Mouse (Mus musculus): ENCODE measurements around the gene Adgrl4. TPM values are rescaled to one million over a fixed set of nuclear protein-coding genes. Genes with fewer than 3 reads are reported as not detected.
A peak's percentile ranks its signal among the peaks of the same experiment; 100 is the strongest.

Gene Adgrl4
- polyA plus RNA-seq (2014; fragmentation: Nextera tagmentation; extraction: Ambion mirVana) = 14.6 and 15.9 TPM in 2 replicates

GRCm38 (mm10) chr3:151437693-151438092 lies at the start of gene Adgrl4:
TSS of gene Adgrl4 (plus strand) at chr3:151437887.
- Histone ChIP-seq H3K36me3 (replicated peaks; ENCODE audit: control insufficient read depth, insufficient read depth) (no peaks in the 10 kb centered on the region), H3K27me3 (ENCODE audit: control insufficient read depth, insufficient read depth, low read length) (no peaks in the 10 kb centered on the region), H3K4me1 (replicated peaks; ENCODE audit: control insufficient read depth, insufficient read depth, low read length) (0 out of 2 replicates have a peak, but pooled peaks cover 5% of the 10 kb centered on the region), H3K9ac (peak within 1 kb of the TSS; percentile 41), H3K4me3 (replicated peaks; ENCODE audit: low read length) (peak within 1 kb of the TSS; percentile 19), H3K9me3 (ENCODE audit: control insufficient read depth, low read length) (no peaks in the 10 kb centered on the region), H3K27ac (no peak within 1 kb of the TSS), H3K4me2 (replicated peaks) (peak within 1 kb of the TSS; percentile 47)
- DNase-seq (ENCODE audit: low spot score) (no peak), ATAC-seq (ENCODE audit: low FRiP score) (peak; percentile 68; the same call in 1 of the 2 replicates)
- 3% methylated on average over 17 of the region's 17 CpGs for WGBS

GRCm38 (mm10) chr3:151390912-151391311 lies 46.8 kb upstream of the Adgrl4 start:
- Histone ChIP-seq H3K36me3 (replicated peaks; ENCODE audit: control insufficient read depth, insufficient read depth) (no peaks in the 10 kb centered on the region), H3K4me3 (replicated peaks; ENCODE audit: low read length) (no peak overlapping the region), H3K9ac (no peak overlapping the region), H3K4me1 (replicated peaks; ENCODE audit: control insufficient read depth, insufficient read depth, low read length) (no peaks in the 10 kb centered on the region), H3K9me3 (ENCODE audit: control insufficient read depth, low read length) (no peaks in the 10 kb centered on the region), H3K4me2 (replicated peaks) (no peak overlapping the region), H3K27ac (no peak overlapping the region), H3K27me3 (ENCODE audit: control insufficient read depth, insufficient read depth, low read length) (no peaks in the 10 kb centered on the region)
- ATAC-seq (ENCODE audit: low FRiP score) (no peak), DNase-seq (ENCODE audit: low spot score) (no peak)

- Histone ChIP-seq H3K9me3 (ENCODE audit: control insufficient read depth, low read length) (no peaks in the 10 kb centered on the region), H3K4me2 (replicated peaks) (no peak overlapping the region), H3K4me1 (replicated peaks; ENCODE audit: control insufficient read depth, insufficient read depth, low read length) (no peaks in the 10 kb centered on the region), H3K9ac (no peak overlapping the region), H3K27ac (no peak overlapping the region), H3K4me3 (replicated peaks; ENCODE audit: low read length) (no peak overlapping the region), H3K27me3 (ENCODE audit: control insufficient read depth, insufficient read depth, low read length) (no peaks in the 10 kb centered on the region), H3K36me3 (replicated peaks; ENCODE audit: control insufficient read depth, insufficient read depth) (no peaks in the 10 kb centered on the region)
- 86% methylated on average over 4 of the region's 4 CpGs for WGBS
- ATAC-seq (ENCODE audit: low FRiP score) (no peak), DNase-seq (ENCODE audit: low spot score) (no peak)
Observed at GRCm38 (mm10) chr3:151392891-151393290, 44.8 kb upstream of the Adgrl4 start.

- ATAC-seq (ENCODE audit: low FRiP score) = no peak
- WGBS = 93% methylated on average over 1 of the region's 1 CpGs
Observed at GRCm38 (mm10) chr3:151393330-151393729, 44.4 kb upstream of the Adgrl4 start.

GRCm38 (mm10) chr3:151399270-151399669 lies 38.4 kb upstream of the Adgrl4 start:
- ATAC-seq (ENCODE audit: low FRiP score) = peak; percentile 69
- no peak overlapping the region for H3K4me2 ChIP-seq (replicated peaks)
- no peaks in the 10 kb centered on the region for H3K27me3 ChIP-seq (ENCODE audit: control insufficient read depth, insufficient read depth, low read length)
- DNase-seq (ENCODE audit: low spot score) = no peak
- H3K4me3 ChIP-seq (replicated peaks; ENCODE audit: low read length) = no peak overlapping the region
- H3K4me1 ChIP-seq (replicated peaks; ENCODE audit: control insufficient read depth, insufficient read depth, low read length) = no peaks in the 10 kb centered on the region
- no peak overlapping the region for H3K9ac ChIP-seq
- 81% methylated on average over 1 of the region's 1 CpGs for WGBS
- no peaks in the 10 kb centered on the region for H3K9me3 ChIP-seq (ENCODE audit: control insufficient read depth, low read length)
- no peak overlapping the region for H3K27ac ChIP-seq
- no peaks in the 10 kb centered on the region for H3K36me3 ChIP-seq (replicated peaks; ENCODE audit: control insufficient read depth, insufficient read depth)

More at GRCm38 (mm10) chr3:151393330-151393729, 44.4 kb upstream of the Adgrl4 start:
- H3K36me3 ChIP-seq (replicated peaks; ENCODE audit: control insufficient read depth, insufficient read depth) = no peaks in the 10 kb centered on the region
- H3K27me3 ChIP-seq (ENCODE audit: control insufficient read depth, insufficient read depth, low read length) = no peaks in the 10 kb centered on the region
- no peak overlapping the region for H3K4me2 ChIP-seq (replicated peaks)
- no peak for DNase-seq (ENCODE audit: low spot score)
- no peak overlapping the region for H3K4me3 ChIP-seq (replicated peaks; ENCODE audit: low read length)
- H3K9ac ChIP-seq = no peak overlapping the region
- H3K9me3 ChIP-seq (ENCODE audit: control insufficient read depth, low read length) = no peaks in the 10 kb centered on the region
- H3K4me1 ChIP-seq (replicated peaks; ENCODE audit: control insufficient read depth, insufficient read depth, low read length) = no peaks in the 10 kb centered on the region
- H3K27ac ChIP-seq = no peak overlapping the region

GRCm38 (mm10) chr3:151411031-151411430 lies 26.7 kb upstream of the Adgrl4 start:
- no peak for DNase-seq (ENCODE audit: low spot score)
- ATAC-seq (ENCODE audit: low FRiP score) = no peak
- WGBS = 74% methylated on average over 2 of the region's 2 CpGs

GRCm38 (mm10) chr3:151411488-151411887 lies 26.2 kb upstream of the Adgrl4 start:
- Histone ChIP-seq H3K9ac (no peak overlapping the region), H3K4me3 (replicated peaks; ENCODE audit: low read length) (no peak overlapping the region), H3K27me3 (ENCODE audit: control insufficient read depth, insufficient read depth, low read length) (no peaks in the 10 kb centered on the region), H3K36me3 (replicated peaks; ENCODE audit: control insufficient read depth, insufficient read depth) (no peaks in the 10 kb centered on the region), H3K4me1 (replicated peaks; ENCODE audit: control insufficient read depth, insufficient read depth, low read length) (no peaks in the 10 kb centered on the region), H3K4me2 (replicated peaks) (no peak overlapping the region), H3K9me3 (ENCODE audit: control insufficient read depth, low read length) (no peaks in the 10 kb centered on the region), H3K27ac (no peak overlapping the region)
- WGBS = 77% methylated on average over 4 of the region's 4 CpGs
- no peak for DNase-seq (ENCODE audit: low spot score)
- ATAC-seq (ENCODE audit: low FRiP score) = no peak

More at GRCm38 (mm10) chr3:151411031-151411430, 26.7 kb upstream of the Adgrl4 start:
- no peaks in the 10 kb centered on the region for H3K4me1 ChIP-seq (replicated peaks; ENCODE audit: control insufficient read depth, insufficient read depth, low read length)
- H3K4me2 ChIP-seq (replicated peaks) = no peak overlapping the region
- no peak overlapping the region for H3K4me3 ChIP-seq (replicated peaks; ENCODE audit: low read length)
- H3K9ac ChIP-seq = no peak overlapping the region
- H3K27ac ChIP-seq = no peak overlapping the region
- no peaks in the 10 kb centered on the region for H3K9me3 ChIP-seq (ENCODE audit: control insufficient read depth, low read length)
- no peaks in the 10 kb centered on the region for H3K36me3 ChIP-seq (replicated peaks; ENCODE audit: control insufficient read depth, insufficient read depth)
- no peaks in the 10 kb centered on the region for H3K27me3 ChIP-seq (ENCODE audit: control insufficient read depth, insufficient read depth, low read length)

GRCm38 (mm10) chr3:151416931-151417330 lies 20.8 kb upstream of the Adgrl4 start:
- ATAC-seq (ENCODE audit: low FRiP score) (no peak), DNase-seq (ENCODE audit: low spot score) (no peak)
- Histone ChIP-seq H3K9ac (no peak overlapping the region), H3K4me2 (replicated peaks) (no peak overlapping the region), H3K27ac (no peak overlapping the region), H3K9me3 (ENCODE audit: control insufficient read depth, low read length) (no peaks in the 10 kb centered on the region), H3K4me1 (replicated peaks; ENCODE audit: control insufficient read depth, insufficient read depth, low read length) (no peaks in the 10 kb centered on the region), H3K27me3 (ENCODE audit: control insufficient read depth, insufficient read depth, low read length) (no peaks in the 10 kb centered on the region), H3K4me3 (replicated peaks; ENCODE audit: low read length) (no peak overlapping the region), H3K36me3 (replicated peaks; ENCODE audit: control insufficient read depth, insufficient read depth) (no peaks in the 10 kb centered on the region)

GRCm38 (mm10) chr3:151417688-151418572 lies 19.8 kb upstream of the Adgrl4 start:
- 56% methylated on average over 12 of the region's 12 CpGs for WGBS
- Histone ChIP-seq H3K4me3 (replicated peaks; ENCODE audit: low read length) (no peak overlapping the region), H3K4me2 (replicated peaks) (peak overlapping the region; percentile 31), H3K4me1 (replicated peaks; ENCODE audit: control insufficient read depth, insufficient read depth, low read length) (no peaks in the 10 kb centered on the region), H3K27me3 (ENCODE audit: control insufficient read depth, insufficient read depth, low read length) (no peaks in the 10 kb centered on the region), H3K36me3 (replicated peaks; ENCODE audit: control insufficient read depth, insufficient read depth) (no peaks in the 10 kb centered on the region), H3K9me3 (ENCODE audit: control insufficient read depth, low read length) (no peaks in the 10 kb centered on the region), H3K27ac (no peak overlapping the region), H3K9ac (no peak overlapping the region)
- no peak for DNase-seq (ENCODE audit: low spot score)
- ATAC-seq (ENCODE audit: low FRiP score) = peak; percentile 21; the same call in 1 of the 2 replicates
